Mouse (Mus musculus): Measurements from ENCODE around the gene Maged1.
"Not testable (repeated sequence)": the region's sequence is repeated elsewhere in the genome, so short reads cannot be mapped to it uniquely, and the experiment has no call there.

DNA sequence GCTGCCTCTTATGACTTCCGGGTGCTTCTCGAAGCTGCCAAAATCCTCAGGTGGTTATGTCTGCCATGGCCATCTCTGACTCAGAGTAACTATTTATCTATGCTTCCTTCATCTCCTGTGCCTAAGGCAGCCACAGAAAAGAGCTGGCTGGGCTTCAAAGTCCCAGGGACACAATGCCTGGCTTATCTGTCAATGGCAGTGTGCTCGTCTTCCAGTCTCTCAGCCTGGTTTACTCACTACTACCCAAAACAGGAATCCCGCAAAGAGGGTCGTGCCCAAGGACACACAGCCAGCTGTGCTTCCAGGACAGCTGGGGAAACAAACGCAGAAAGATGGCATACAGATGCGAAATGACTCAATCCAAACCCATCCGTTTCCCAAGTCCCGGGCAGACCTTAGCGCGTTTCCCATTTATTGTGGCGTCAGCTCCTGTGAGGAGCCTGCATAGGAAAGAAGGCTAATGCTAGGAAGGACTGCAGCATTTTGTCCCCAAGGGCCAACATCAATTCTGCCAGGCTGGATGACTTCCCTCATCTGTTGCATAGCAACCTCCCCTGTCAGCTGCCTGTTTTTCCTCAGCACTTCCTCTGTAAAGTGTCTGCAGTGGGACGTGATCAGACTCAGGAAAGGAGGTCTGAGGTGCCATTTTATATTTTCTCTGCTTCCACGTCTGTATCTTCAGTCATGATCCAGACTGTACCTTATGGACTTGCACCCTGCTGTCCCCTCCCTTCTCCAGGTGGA, 34.1 kb downstream of the Maged1 start:
- not testable (repeated sequence) for TF ChIP-seq CTCF (IDR thresholded peaks at IDR 0.05; ENCODE audit: low read depth, low read length); POLR2A (IDR thresholded peaks at IDR 0.05; ENCODE audit: borderline replicate concordance, low read depth, low read length)
